Mouse (Mus musculus) ES-Bruce4 (cell line): ENCODE results near the gene Dnajc11.

Experiments used
- EP300 ChIP-seq: IDR thresholded peaks from 2 replicates; pipeline ENCODE4 v1.6.1; 2011; ENCODE audit warnings: low read depth, low read length; ENCODE audit not compliant: insufficient read depth
- POLR2A ChIP-seq: IDR thresholded peaks from one replicate; pipeline ENCODE4 v1.8.1; 2011; ENCODE audit warnings: low read length; ENCODE audit not compliant: insufficient read depth

GRCm38 (mm10) chr4:151908809-151909208 is 24.7 kb upstream of the Dnajc11 start:
- TF ChIP-seq POLR2A (no peak), EP300 (no peak)
